Mouse (Mus musculus): ENCODE measurements around the gene Gtpbp3. TPM values are rescaled to one million over a fixed set of nuclear protein-coding genes. Genes with fewer than 3 reads are reported as not detected.

The Gtpbp3 gene
- polyA plus RNA-seq, 2 experiments: 1.3 to 9.2 TPM

GRCm38 (mm10) chr8:71505326-71505725 lies 17.4 kb downstream of the Gtpbp3 start:
- Histone ChIP-seq H3K36me3 (replicated peaks; ENCODE audit: control insufficient read depth, insufficient read depth, low read depth) (no peaks in the 10 kb centered on the region), H3K4me1 (replicated peaks; ENCODE audit: control insufficient read depth in 2 of 2, insufficient read depth in 2 of 2, low read length in 1 of 2) (no peaks in the 10 kb centered on the region), H3K4me3 (ENCODE audit: insufficient read depth in 1 of 2, low read depth in 2 of 2, low read length in 2 of 2) (no peak overlapping the region), H3K27ac (no peak overlapping the region), H3K27me3 (ENCODE audit: control insufficient read depth, insufficient read depth, low read length) (peaks cover 25% of the 10 kb centered on the region), H3K9me3 (ENCODE audit: control insufficient read depth, low read length) (no peaks in the 10 kb centered on the region), H3K9ac (replicated peaks) (no peak overlapping the region), H3K4me2 (ENCODE audit: low read depth) (no peak overlapping the region)
- DNase-seq (ENCODE audit: low read depth in 3 of 3, low spot score in 3 of 3): no peak
- no peak for ATAC-seq (ENCODE audit: insufficient read depth)
- WGBS (ENCODE audit: insufficient replicate concordance): 71% methylated on average over 4 of the region's 4 CpGs
- TF ChIP-seq CTCF (IDR thresholded peaks at IDR 0.05; ENCODE audit: low read depth) (no peak), EP300 (IDR thresholded peaks at IDR 0.05; ENCODE audit: low read depth) (no peak)

GRCm38 (mm10) chr8:71505979-71506378 lies 18.1 kb downstream of the Gtpbp3 start:
- H3K27ac ChIP-seq: no peak overlapping the region
- ATAC-seq (ENCODE audit: insufficient read depth) (no peak), DNase-seq (ENCODE audit: low read depth in 3 of 3, low spot score in 3 of 3) (no peak)
- H3K9me3 ChIP-seq (ENCODE audit: control insufficient read depth, low read length): no peaks in the 10 kb centered on the region
- TF ChIP-seq EP300 (IDR thresholded peaks at IDR 0.05; ENCODE audit: low read depth) (no peak), CTCF (IDR thresholded peaks at IDR 0.05; ENCODE audit: low read depth) (no peak)
- H3K4me1 ChIP-seq (replicated peaks; ENCODE audit: control insufficient read depth in 2 of 2, insufficient read depth in 2 of 2, low read length in 1 of 2): no peaks in the 10 kb centered on the region
- WGBS (ENCODE audit: insufficient replicate concordance): 67% methylated on average over 4 of the region's 4 CpGs
- H3K4me2 ChIP-seq (ENCODE audit: low read depth): no peak overlapping the region
- H3K27me3 ChIP-seq (ENCODE audit: control insufficient read depth, insufficient read depth, low read length): peaks cover 25% of the 10 kb centered on the region
- no peak overlapping the region for H3K4me3 ChIP-seq (ENCODE audit: insufficient read depth in 1 of 2, low read depth in 2 of 2, low read length in 2 of 2)
- H3K9ac ChIP-seq (replicated peaks): no peak overlapping the region
- no peaks in the 10 kb centered on the region for H3K36me3 ChIP-seq (replicated peaks; ENCODE audit: control insufficient read depth, insufficient read depth, low read depth)

- H3K4me2 ChIP-seq (ENCODE audit: low read depth): peak overlapping the region; percentile 58
- H3K36me3 ChIP-seq (replicated peaks; ENCODE audit: control insufficient read depth, insufficient read depth, low read depth): no peaks in the 10 kb centered on the region
- DNase-seq (ENCODE audit: low read depth in 3 of 3, low spot score in 3 of 3): peak; percentile 42 to 58 (median 49)
- H3K9ac ChIP-seq (replicated peaks): no peak overlapping the region
- WGBS (ENCODE audit: insufficient replicate concordance): under 1% methylated on average over 61 of the region's 61 CpGs
- H3K9me3 ChIP-seq (ENCODE audit: control insufficient read depth, low read length): no peaks in the 10 kb centered on the region
- no peak overlapping the region for H3K27ac ChIP-seq
- peak overlapping the region in 1 of 2 experiments; percentile 10; a peak in 3 of 4 replicates for H3K4me3 ChIP-seq (ENCODE audit: insufficient read depth in 1 of 2, low read depth in 2 of 2, low read length in 2 of 2)
- TF ChIP-seq EP300 (IDR thresholded peaks at IDR 0.05; ENCODE audit: low read depth) (no peak), CTCF (IDR thresholded peaks at IDR 0.05; ENCODE audit: low read depth) (no peak)
- peaks cover 5 to 6% of the 10 kb centered on the region in 2 experiments; a peak in 3 of 4 replicates for H3K4me1 ChIP-seq (replicated peaks; ENCODE audit: control insufficient read depth in 2 of 2, insufficient read depth in 2 of 2, low read length in 1 of 2)
- H3K27me3 ChIP-seq (ENCODE audit: control insufficient read depth, insufficient read depth, low read length): peaks cover 25% of the 10 kb centered on the region
- ATAC-seq (ENCODE audit: insufficient read depth): peak; percentile 56
Measured at GRCm38 (mm10) chr8:71507589-71508104, 19.7 kb downstream of the Gtpbp3 start.

DNA sequence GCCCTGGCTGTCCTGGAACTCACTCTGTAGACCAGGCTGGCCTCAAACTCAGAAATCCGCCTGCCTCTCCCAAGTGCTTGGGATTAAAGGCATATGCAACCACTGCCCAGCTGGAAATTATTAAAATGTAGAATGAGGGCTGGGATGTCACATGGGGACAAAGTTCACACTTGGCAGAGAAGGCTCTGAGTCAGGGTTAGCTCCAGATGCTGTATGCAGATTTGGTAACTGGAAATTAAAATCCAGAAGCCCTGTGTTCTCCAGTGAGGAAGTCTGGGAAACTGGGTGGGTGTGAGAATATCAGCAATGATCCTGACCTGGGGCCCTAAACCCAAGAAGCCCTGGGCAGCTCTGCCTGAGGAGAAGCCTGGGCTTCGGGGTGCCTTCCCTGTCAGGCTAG lies 21.4 kb downstream of the Gtpbp3 start:
- WGBS (ENCODE audit: insufficient replicate concordance): 57% methylated on average over 2 of the region's 2 CpGs
- DNase-seq (ENCODE audit: low read depth in 3 of 3, low spot score in 3 of 3): no peak
- peaks cover 25% of the 10 kb centered on the region for H3K27me3 ChIP-seq (ENCODE audit: control insufficient read depth, insufficient read depth, low read length)

DNA sequence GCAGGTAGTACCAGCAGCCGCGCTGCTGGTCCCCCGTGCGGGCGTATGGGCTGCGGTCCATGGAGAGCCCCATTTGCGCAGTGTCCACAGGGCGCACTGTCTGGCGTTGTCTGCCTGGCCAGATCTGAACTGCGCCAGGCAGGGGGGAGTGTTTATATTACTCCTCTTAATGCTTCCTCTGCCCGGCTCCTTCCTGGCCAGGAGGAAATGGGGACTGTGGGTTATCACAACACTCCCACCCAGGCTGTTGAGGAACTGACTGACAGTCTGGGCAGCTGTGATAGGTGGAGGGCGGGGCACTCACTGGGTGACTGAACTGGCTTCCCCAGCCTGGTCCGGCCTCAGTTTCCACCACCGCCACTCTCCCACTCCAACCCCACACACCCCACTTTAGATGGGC lies 23.7 kb downstream of the Gtpbp3 start, which contains the start of gene Plvap:
Gene Plvap (minus strand): TSS at position 109 of the 400 bp plus-strand sequence.
- Histone ChIP-seq H3K4me3 (ENCODE audit: insufficient read depth in 1 of 2, low read depth in 2 of 2, low read length in 2 of 2) (peak within 1 kb of the TSS; percentile 6 to 34; a peak in 3 of 4 replicates), H3K27me3 (ENCODE audit: control insufficient read depth, insufficient read depth, low read length) (peaks cover 23% of the 10 kb centered on the region), H3K9ac (replicated peaks) (no peak within 1 kb of the TSS), H3K27ac (no peak within 1 kb of the TSS), H3K4me2 (ENCODE audit: low read depth) (peak within 1 kb of the TSS; percentile 62), H3K9me3 (ENCODE audit: control insufficient read depth, low read length) (no peaks in the 10 kb centered on the region), H3K4me1 (replicated peaks; ENCODE audit: control insufficient read depth in 2 of 2, insufficient read depth in 2 of 2, low read length in 1 of 2) (peaks cover 5 to 7% of the 10 kb centered on the region in 2 experiments; a peak in 3 of 4 replicates), H3K36me3 (replicated peaks; ENCODE audit: control insufficient read depth, insufficient read depth, low read depth) (no peaks in the 10 kb centered on the region)
- 6% methylated on average over 14 of the region's 14 CpGs for WGBS (ENCODE audit: insufficient replicate concordance)
- peak; percentile 87 for ATAC-seq (ENCODE audit: insufficient read depth)
- DNase-seq (ENCODE audit: low read depth in 3 of 3, low spot score in 3 of 3): peak; percentile 46 to 56 (median 52)
- TF ChIP-seq CTCF (IDR thresholded peaks at IDR 0.05; ENCODE audit: low read depth): no peak
- peak; percentile 77 for TF ChIP-seq EP300 (IDR thresholded peaks at IDR 0.05; ENCODE audit: low read depth)

More for the DNA sequence above, 21.4 kb downstream of the Gtpbp3 start:
- TF ChIP-seq CTCF (IDR thresholded peaks at IDR 0.05; ENCODE audit: low read depth) (no peak), EP300 (IDR thresholded peaks at IDR 0.05; ENCODE audit: low read depth) (no peak)
- no peak for ATAC-seq (ENCODE audit: insufficient read depth)
- Histone ChIP-seq H3K9me3 (ENCODE audit: control insufficient read depth, low read length) (no peaks in the 10 kb centered on the region), H3K4me3 (ENCODE audit: insufficient read depth in 1 of 2, low read depth in 2 of 2, low read length in 2 of 2) (no peak overlapping the region), H3K4me2 (ENCODE audit: low read depth) (no peak overlapping the region), H3K36me3 (replicated peaks; ENCODE audit: control insufficient read depth, insufficient read depth, low read depth) (no peaks in the 10 kb centered on the region), H3K27ac (no peak overlapping the region), H3K9ac (replicated peaks) (no peak overlapping the region), H3K4me1 (replicated peaks; ENCODE audit: control insufficient read depth in 2 of 2, insufficient read depth in 2 of 2, low read length in 1 of 2) (peaks cover 5 to 7% of the 10 kb centered on the region in 2 experiments; a peak in 3 of 4 replicates)
